Mouse (Mus musculus): ENCODE measurements at regions not wholly inside any gene's neighbourhood (a gene's known extent, or its start where the extent isn't known, plus 50 kb on each side); places are given as distances from the start of the nearest gene placed in this dataset.
A peak's percentile ranks its signal among the peaks of the same experiment; 100 is the strongest.

GRCm38 (mm10) chr7:62924585-62925331 is 101.3 kb upstream of the A26c2 start:
- Histone ChIP-seq H3K4me2 (replicated peaks) (no peak overlapping the region), H3K9ac (no peak overlapping the region), H3K27ac (no peak overlapping the region), H3K36me3 (replicated peaks; ENCODE audit: control insufficient read depth, insufficient read depth) (no peaks in the 10 kb centered on the region), H3K4me1 (replicated peaks; ENCODE audit: control insufficient read depth, insufficient read depth, low read length) (no peaks in the 10 kb centered on the region), H3K27me3 (ENCODE audit: control insufficient read depth, insufficient read depth, low read length) (no peaks in the 10 kb centered on the region), H3K4me3 (replicated peaks; ENCODE audit: low read length) (no peak overlapping the region), H3K9me3 (ENCODE audit: control insufficient read depth, low read length) (no peaks in the 10 kb centered on the region)
- WGBS: 68% methylated on average over 6 of the region's 6 CpGs
- ATAC-seq (ENCODE audit: low FRiP score): peak; percentile 66; the same call in 1 of the 2 replicates
- peak; percentile 78 for DNase-seq (ENCODE audit: low spot score)

- DNase-seq (ENCODE audit: low spot score) (no peak), ATAC-seq (ENCODE audit: low FRiP score) (no peak)
- Histone ChIP-seq H3K4me2 (replicated peaks) (no peak overlapping the region), H3K4me3 (replicated peaks; ENCODE audit: low read length) (no peak overlapping the region), H3K27me3 (ENCODE audit: control insufficient read depth, insufficient read depth, low read length) (no peaks in the 10 kb centered on the region), H3K27ac (no peak overlapping the region), H3K9me3 (ENCODE audit: control insufficient read depth, low read length) (no peaks in the 10 kb centered on the region), H3K9ac (no peak overlapping the region), H3K4me1 (replicated peaks; ENCODE audit: control insufficient read depth, insufficient read depth, low read length) (no peaks in the 10 kb centered on the region), H3K36me3 (replicated peaks; ENCODE audit: control insufficient read depth, insufficient read depth) (no peaks in the 10 kb centered on the region)
- WGBS: 0% methylated on average over 1 of the region's 1 CpGs
These were observed 98.8 kb upstream of the A26c2 start for GRCm38 (mm10) chr7:62922246-62922645.

GRCm38 (mm10) chr7:62894337-62894736 is 70.9 kb upstream of the A26c2 start:
- H3K27ac ChIP-seq: no peak overlapping the region
- no peak overlapping the region for H3K4me2 ChIP-seq (replicated peaks)
- DNase-seq (ENCODE audit: low spot score) (no peak), ATAC-seq (ENCODE audit: low FRiP score) (no peak)
- WGBS: 89% methylated on average over 4 of the region's 4 CpGs
- no peaks in the 10 kb centered on the region for H3K4me1 ChIP-seq (replicated peaks; ENCODE audit: control insufficient read depth, insufficient read depth, low read length)
- no peak overlapping the region for H3K9ac ChIP-seq
- H3K9me3 ChIP-seq (ENCODE audit: control insufficient read depth, low read length): no peaks in the 10 kb centered on the region
- no peaks in the 10 kb centered on the region for H3K36me3 ChIP-seq (replicated peaks; ENCODE audit: control insufficient read depth, insufficient read depth)
- no peaks in the 10 kb centered on the region for H3K27me3 ChIP-seq (ENCODE audit: control insufficient read depth, insufficient read depth, low read length)
- no peak overlapping the region for H3K4me3 ChIP-seq (replicated peaks; ENCODE audit: low read length)

DNA sequence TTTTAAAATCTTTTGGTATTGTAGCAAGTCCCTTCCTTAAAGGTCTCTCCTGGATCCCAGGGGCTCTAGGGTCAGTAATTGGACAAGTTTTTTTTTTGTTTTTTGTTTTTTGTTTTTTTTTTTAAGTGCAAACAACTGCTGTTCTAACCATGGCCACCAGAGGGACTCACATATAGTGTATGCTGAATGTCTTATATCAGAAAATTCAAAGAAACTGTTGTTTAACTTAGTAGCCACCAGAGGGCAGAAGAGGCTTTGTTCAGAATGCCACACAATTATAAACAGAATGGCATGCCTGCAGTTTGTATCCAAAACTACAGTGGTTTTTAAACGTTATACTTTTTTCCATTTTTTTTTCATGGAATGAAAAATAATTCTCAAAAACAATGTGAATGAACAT is 53.6 kb upstream of the A26c2 start:
- no peaks in the 10 kb centered on the region for H3K36me3 ChIP-seq (replicated peaks; ENCODE audit: control insufficient read depth, insufficient read depth)
- no peak overlapping the region for H3K9ac ChIP-seq
- no peaks in the 10 kb centered on the region for H3K27me3 ChIP-seq (ENCODE audit: control insufficient read depth, insufficient read depth, low read length)
- peak; percentile 79 for DNase-seq (ENCODE audit: low spot score)
- H3K4me1 ChIP-seq (replicated peaks; ENCODE audit: control insufficient read depth, insufficient read depth, low read length): no peaks in the 10 kb centered on the region
- H3K27ac ChIP-seq: no peak overlapping the region
- no peak overlapping the region for H3K4me2 ChIP-seq (replicated peaks)
- ATAC-seq (ENCODE audit: low FRiP score): peak; percentile 87; the same call in 1 of the 2 replicates
- no peaks in the 10 kb centered on the region for H3K9me3 ChIP-seq (ENCODE audit: control insufficient read depth, low read length)
- 23% methylated on average over 1 of the region's 1 CpGs for WGBS
- H3K4me3 ChIP-seq (replicated peaks; ENCODE audit: low read length): no peak overlapping the region
